Mouse (Mus musculus): Measurements from ENCODE around the gene Apbb1ip.
A peak's percentile ranks its signal among the peaks of the same experiment; 100 is the strongest.

The Apbb1ip gene

DNA sequence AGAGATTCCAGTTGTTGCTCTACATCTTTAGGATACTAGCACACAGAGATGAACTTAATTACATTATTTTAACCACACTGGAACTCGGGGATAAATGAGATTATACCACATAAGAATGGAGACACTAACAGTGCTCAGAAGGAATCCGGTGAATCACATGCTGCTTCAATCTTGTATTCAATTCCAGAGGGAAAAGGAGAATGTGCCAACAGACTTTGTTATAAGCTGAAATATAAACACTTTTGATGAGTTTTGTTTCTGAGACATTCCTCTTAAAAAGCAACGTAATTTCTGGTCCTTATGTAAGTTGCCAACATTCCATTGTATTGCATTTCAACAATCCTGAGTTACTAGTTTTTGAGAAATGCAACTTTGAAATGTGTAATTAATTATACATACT is 1.8 kb downstream of the Apbb1ip start:
- no peak for DNase-seq

DNA sequence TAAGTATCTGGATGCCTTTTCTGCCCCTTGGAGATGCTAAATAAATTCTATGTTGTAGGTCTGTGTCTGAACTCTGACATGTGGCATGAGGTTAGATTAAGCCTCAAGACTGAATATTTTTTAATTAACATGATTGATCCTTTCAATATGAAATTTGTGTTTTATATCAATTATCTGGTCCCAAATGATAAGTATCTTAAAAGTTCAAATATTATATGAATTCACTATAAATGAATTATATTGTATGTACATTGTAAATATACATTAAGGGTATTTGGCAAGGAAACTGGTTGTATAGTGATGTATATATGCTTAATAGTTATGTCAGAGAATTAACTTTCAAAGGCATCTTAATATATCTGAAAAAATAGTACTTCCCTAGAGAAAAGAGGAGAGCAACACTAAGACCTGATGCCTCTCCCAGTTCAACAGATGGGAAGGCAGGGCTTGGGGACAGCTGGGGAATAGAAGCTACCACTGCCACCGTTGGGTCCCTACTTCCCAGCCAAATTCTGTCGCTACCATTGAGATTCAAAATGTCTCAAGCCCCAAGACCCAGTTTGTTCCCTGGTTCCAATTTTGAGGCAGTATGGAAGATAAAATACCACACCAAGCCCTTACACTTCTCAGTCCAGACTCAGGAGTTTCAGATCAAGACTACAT is 2.8 kb downstream of the Apbb1ip start:
- no peak for DNase-seq

- no peak for DNase-seq
Observed at GRCm38 (mm10) chr2:22777757-22778156, 3.9 kb downstream of the Apbb1ip start.

GRCm38 (mm10) chr2:22780884-22781283 is 7.0 kb downstream of the Apbb1ip start:
- peak; percentile 3 for DNase-seq

- DNase-seq, result no peak
Observed at GRCm38 (mm10) chr2:22781387-22782009, 7.6 kb downstream of the Apbb1ip start.

GRCm38 (mm10) chr2:22782057-22782456 is 8.2 kb downstream of the Apbb1ip start:
- DNase-seq, result no peak

GRCm38 (mm10) chr2:22783137-22783638 is 9.3 kb downstream of the Apbb1ip start:
- no peak for DNase-seq

GRCm38 (mm10) chr2:22784186-22784585 is 10.3 kb downstream of the Apbb1ip start:
- no peak for DNase-seq

DNA sequence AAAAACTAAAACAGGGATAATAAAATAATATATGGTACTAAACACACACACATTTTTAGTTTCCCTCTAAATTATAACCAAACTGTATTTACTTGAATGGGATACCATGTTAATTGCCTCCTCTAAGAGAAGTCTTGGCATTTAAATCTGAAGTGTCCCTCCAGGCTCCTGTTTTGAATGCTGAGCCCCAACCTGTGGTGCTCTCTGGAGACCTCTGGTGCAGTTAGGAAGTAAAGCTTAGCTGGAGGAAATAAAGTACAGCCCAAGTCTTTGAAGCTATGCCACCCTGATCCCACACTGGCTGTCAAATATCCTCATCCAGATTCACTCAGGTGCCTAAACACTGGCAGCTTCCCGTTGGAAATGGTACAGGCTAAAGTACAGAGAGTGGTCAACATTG is 10.9 kb downstream of the Apbb1ip start:
- DNase-seq, result no peak

GRCm38 (mm10) chr2:22788658-22789057 is 14.8 kb downstream of the Apbb1ip start:
- no peak for DNase-seq

DNA sequence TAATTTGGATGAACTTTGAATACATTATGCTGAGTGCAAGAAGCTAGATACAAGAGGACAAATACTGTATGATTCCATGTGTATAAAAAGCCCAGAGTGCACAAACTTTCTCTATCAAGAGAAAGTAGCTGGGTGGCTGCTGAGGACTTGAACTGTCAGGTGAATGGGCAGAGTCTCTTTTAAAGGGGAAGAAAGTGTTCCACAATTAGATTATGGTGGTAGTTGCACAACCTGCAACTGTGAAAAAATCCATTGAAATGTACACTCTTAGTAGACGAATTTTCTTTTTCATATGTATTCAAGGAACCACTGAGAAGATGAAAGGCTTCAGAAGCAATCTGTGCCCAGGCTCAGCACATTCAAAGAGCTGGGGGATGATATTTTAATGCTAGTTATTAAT is 15.7 kb downstream of the Apbb1ip start:
- DNase-seq, result no peak

DNA sequence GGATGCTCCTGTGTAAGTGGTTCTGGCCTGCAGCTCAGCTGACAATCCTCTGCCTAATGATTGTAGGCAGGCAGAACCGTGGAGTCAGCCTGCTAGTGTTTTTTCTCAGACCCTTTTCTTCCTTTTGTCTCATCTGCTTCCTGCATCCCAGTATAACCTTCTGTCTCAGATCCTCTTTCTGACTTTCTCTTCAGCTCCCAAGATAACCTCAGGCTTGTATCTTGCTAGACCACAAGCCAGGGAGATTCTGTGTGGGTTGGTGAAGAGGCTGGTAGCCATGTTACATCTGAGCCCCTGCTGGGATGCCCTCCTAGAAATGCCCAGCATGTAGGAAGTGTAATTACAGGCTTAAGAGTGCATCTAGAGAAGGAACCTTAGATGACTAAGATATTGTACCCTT is 16.5 kb downstream of the Apbb1ip start:
- DNase-seq, result no peak

GRCm38 (mm10) chr2:22795087-22795486 is 21.2 kb downstream of the Apbb1ip start:
- no peak for DNase-seq

GRCm38 (mm10) chr2:22796487-22796886 is 22.6 kb downstream of the Apbb1ip start:
- no peak for DNase-seq

DNA sequence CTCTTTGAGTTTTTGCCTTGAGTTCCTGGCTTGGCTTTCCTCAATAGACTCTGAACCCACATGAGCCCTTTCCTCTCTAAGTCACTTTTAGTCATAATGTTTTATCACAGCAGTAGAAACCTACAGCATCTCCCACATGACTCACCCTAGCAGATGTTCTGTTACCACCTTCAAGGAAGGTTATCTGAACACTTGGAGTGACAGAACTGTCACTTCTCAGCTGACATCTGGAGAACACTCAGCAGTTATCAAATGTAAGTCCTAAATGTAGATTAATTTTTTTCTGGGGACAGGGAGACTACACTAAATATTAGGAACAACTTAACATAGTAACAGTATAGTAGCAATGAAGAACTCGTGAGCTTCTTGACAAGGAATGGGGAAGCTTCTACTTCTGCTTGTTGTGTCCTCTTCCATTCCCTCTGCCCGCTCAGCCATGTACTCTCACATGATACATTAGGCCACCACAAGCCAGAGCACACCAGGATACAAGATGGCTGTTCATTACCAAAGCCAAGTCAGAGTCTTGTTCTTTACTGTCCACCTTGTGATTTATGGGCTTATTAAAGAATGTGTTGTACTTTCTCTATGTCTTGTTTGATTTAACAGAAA is 25.6 kb downstream of the Apbb1ip start:
- DNase-seq, result no peak

DNA sequence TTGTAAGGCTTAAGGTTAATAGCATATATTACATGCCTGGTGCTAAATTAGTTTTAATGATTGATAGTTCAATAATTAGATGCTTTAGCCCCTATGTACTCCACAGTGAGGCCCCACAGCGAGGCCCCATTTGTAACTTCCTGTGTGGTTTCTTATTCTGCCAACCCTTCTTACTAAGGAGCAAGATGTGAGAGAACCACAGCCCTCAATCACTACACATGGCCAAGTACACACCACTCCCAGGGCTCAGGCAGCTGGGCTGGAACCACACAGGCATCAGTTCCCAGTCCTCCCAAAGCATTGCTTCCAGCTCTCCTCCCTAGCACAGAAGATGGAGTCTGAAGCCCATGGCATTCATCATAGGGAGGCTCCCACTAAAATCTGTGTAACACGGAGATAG is 31.7 kb downstream of the Apbb1ip start:
- no peak for DNase-seq

DNA sequence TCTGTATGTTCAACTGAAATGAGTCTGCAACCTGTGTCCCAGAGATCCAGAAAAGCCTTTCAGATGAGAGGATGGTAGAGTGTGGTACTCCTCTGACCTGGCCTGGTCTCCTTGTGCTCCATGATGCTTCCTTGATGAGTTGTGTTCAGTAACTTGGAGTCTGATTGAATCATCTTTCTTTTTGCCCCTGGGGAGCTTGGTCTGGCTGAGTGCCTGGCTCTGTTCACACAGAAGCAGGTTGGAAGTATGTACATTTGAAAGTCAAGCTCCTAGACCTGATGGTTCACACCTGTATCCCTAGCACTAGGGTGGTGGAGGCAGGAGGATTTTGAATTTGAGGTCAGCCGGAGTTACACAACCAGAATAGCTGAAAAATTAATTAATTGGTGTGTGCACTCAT is 32.7 kb downstream of the Apbb1ip start:
- DNase-seq, result no peak

GRCm38 (mm10) chr2:22807312-22807711 is 33.4 kb downstream of the Apbb1ip start:
- DNase-seq, result no peak

- no peak for DNase-seq
Observed at GRCm38 (mm10) chr2:22810851-22811250, 37.0 kb downstream of the Apbb1ip start.

DNA sequence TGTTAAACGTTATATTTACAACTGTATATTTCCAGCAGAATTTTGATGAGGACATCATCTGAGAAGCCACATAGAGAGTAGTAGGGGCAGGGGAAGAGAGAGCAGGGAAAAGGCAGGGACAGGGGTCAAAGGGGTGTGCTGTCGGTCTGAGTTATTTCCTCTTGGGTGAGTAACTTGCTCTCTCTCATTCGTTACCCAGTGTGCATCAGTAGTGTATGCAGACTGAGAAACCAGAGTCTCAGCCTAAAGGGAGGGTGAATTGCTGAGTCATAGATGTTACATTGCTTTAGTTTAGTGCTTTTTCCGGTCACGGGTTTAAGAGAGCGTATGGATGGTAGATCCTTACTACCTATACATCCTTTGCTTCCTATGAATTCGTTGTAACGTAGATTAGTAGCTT is 37.6 kb downstream of the Apbb1ip start:
- no peak for DNase-seq

GRCm38 (mm10) chr2:22813921-22814320 is 40.0 kb downstream of the Apbb1ip start:
- DNase-seq, result no peak

- no peak for DNase-seq
Observed at GRCm38 (mm10) chr2:22815674-22816073, 41.8 kb downstream of the Apbb1ip start.

DNA sequence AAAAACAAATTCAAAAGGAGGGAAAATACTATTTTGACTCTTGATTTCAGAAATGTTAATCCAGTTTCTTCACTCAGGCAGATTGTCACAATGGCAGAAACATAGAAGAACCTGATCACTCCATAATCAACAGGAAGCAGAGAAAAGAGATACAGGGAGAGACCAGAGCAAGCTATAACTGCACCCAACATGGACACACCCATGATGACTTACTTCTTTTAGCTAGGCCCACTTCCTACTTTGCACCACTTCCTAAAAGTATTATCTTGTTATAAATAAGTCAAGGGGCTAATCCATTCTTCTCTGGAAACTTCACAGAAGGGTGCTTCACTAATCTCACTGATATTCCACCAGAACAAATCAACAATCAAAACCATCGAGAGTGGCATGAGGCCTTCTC is 42.3 kb downstream of the Apbb1ip start:
- DNase-seq, result no peak

DNA sequence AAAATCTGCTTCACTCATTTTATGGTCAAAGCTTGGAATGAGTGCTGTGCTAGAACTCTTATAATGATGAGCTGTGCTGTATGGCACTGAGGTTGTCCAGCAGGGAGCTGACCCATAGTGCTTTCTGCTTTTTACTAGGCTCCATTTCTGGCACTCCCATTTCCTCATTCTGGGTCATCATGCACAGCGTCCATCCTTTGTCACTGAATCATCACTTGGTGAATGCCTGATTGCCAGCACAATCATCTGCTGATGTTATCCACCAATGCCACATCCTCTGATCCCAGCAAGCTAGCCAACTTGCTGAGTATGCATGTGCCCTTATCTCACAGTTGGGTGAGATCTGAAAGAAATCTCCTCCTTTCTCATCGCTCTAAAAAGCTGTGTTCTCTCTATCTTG is 48.4 kb downstream of the Apbb1ip start:
- no peak for DNase-seq
